Mouse (Mus musculus): ENCODE results near the gene Slc25a5.

Gene Slc25a5

DNA sequence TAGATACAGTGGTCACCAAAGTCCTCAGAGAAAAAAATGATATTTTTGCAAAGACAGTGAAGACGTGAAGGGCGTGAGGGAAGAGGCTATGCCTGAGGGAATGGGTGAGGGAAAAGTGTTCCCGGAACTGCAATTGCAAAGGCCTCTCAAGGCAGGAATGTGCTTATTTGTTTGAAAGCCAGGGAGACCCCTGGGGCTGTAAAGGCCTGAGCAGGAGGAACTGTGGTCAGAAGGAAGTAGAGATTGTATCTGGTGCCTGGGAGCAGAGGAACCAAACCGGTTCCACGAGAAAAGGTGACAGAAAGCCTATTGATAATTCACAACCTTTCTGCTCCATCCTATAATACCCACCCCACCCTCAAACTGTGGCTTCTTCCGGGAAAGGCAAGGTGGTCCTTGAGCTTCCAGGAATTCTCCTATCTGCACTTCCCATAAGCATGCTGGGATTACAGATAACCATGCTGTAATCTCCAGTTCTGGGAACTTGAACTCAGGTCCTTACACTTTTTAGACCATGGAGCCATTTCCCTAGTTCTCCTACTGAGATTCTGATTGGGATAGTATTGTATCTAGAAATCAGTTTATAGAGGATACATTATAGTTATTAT is 41.7 kb downstream of the Slc25a5 start:
- no peak for DNase-seq (ENCODE audit: low spot score)

DNA sequence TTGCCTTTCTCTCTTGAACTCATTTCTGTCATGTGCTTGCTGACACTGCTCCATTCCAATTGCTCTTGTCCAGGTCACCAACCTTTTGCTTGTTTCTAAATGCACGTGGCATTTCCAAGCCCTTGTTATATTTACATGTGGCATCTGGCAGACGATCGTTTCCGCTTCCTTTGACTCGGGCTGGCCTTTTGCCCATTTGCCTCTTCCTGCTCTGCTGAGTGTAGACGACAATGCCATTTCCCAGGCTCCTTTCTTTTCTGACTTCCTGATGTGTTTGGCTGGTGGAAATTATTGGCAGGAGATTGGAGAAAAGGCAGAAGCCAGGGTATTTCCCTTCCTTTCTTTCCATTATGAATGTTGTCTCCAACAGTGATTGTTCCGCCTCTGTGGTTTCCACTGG is 43.9 kb downstream of the Slc25a5 start:
- DNase-seq (ENCODE audit: low spot score) = no peak

DNA sequence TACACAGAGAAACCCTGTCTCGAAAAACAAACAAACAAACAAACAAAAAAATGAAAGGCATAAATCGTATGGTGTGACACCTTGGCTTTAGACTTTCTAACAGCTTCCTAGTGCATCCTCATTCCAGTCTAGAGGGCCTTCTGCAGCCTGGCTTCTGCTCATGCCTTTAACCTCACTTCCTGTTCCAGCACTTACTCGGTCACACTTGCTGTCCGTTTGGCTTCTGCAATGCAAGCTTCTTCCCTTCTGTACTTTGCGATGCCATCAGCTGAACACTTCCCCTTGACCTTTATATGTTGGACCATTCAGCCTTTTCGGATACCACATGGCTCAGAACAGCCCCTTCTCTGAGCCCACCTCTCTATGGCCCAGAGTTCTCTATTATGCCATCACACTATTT is 46.2 kb downstream of the Slc25a5 start:
- DNase-seq (ENCODE audit: low spot score) = no peak

DNA sequence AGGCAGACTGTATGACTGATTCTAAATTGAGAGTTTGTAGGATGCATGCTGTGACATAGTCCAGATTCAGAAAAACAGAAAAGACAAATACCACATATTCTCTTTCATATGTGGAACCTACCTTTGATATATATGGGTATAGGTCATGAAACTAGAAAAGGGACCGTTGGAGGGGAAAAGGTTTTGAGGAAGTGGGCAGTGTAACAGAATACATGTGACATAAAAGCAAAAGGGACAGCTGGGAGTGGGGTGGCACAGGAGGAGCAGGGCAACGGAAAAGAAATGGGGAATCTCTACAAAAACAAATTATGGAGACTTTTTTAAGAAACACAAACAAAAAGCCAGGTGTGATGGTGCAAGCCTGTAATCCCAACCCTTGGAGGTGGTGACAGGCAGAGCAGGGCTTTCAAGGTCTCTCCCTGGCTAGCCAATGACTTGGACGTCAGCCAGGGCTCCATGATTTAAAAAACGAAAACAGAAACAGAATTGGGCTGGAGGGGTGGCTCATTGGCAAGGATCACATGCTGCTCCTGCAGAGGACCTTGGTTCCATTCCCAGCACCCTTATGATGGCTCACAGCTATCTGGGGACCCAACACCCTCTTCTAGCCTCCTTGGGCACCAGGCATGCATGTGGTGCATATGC is 48.0 kb downstream of the Slc25a5 start:
- no peak for DNase-seq (ENCODE audit: low spot score)

DNA sequence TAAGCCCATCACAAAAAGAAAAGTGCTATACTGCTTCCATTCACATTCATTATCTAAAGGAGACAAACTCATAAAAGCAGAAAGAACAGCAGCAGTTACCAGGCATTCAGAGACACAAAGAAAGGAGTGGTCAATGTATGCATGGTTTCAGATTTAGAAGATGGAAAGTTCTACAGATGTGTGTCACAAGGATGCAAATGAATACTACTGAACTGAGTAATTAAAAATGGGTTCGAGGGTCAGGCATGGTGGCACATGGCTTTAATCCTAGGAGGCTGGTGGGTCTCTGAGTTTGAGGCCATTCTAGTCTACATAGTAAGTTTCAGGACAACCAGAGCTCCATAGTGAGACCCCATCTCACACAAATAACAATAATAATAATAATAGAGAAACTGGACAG is 51.7 kb downstream of the Slc25a5 start:
- DNase-seq (ENCODE audit: low spot score) = no peak
